Mouse (Mus musculus): ENCODE results near the gene A530016L24Rik. TPM values are rescaled to one million over a fixed set of nuclear protein-coding genes. Genes with fewer than 3 reads are reported as not detected.
A peak's percentile ranks its signal among the peaks of the same experiment; 100 is the strongest.

Gene A530016L24Rik
- 0.13 TPM in 1 of 2 replicates, not detected in the other for polyA plus RNA-seq (2016; fragmentation: Nextera tagmentation; extraction: Ambion mirVana)

DNA sequence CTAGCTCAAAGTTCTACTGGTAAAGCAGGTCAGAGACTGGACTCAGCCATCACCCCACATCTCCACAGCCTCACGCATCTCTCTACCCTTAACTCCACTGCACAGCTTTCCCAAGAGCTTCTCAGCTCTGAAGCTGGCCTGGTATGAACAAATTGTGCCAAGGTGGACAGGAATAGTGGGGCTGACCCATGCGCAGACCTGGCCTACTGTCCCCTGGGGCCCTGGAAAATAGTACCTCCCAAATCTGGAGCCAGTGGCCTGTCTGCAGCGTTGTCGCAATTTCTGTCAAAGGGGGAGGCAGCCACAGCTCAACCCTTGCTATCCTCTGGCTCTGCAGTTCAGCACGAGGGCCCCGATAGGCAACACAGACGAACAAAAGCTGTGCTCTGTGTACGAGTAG, at the start of gene A530016L24Rik:
Gene A530016L24Rik, plus strand, starts transcription at position 315 of the 400 bp plus-strand sequence.
- Histone ChIP-seq H3K4me2 (replicated peaks) (no peak within 1 kb of the TSS), H3K4me3 (no peak within 1 kb of the TSS), H3K9ac (no peak within 1 kb of the TSS), H3K27ac (no peak within 1 kb of the TSS; the same call in 1 of the 2 replicates), H3K9me3 (no peaks in the 10 kb centered on the region), H3K36me3 (no peaks in the 10 kb centered on the region), H3K27me3 (no peaks in the 10 kb centered on the region), H3K4me1 (peaks cover 19% of the 10 kb centered on the region)
- 87% methylated on average over 8 of the region's 8 CpGs for WGBS
- no peak for ATAC-seq (ENCODE audit: insufficient number of reproducible peaks, insufficient read depth, low FRiP score, low TSS enrichment)

DNA sequence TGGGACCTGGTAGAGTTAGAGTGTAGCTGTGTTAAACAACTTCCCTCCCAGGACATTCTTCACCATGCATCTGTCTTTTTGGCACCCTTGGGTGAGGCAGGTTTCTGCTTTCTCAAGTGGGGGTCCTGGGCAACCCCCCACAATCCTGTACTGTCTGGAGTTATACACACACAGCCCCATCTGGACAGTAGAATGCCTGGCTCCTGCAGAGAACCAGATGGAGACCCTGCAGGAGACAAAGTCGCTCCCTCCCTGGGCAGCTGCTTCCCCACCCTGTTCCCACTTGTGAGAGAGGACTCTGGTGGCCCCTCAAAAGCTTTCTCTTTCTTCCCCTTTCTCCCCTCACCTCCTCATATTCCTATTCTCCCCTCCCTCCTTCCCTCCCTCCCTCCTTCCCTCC, 49.3 kb upstream of the A530016L24Rik start:
- H3K4me3 ChIP-seq: no peak overlapping the region
- no peak overlapping the region for H3K4me2 ChIP-seq (replicated peaks)
- peaks cover 10% of the 10 kb centered on the region for H3K4me1 ChIP-seq
- H3K9me3 ChIP-seq: no peaks in the 10 kb centered on the region
- WGBS: 67% methylated on average over 1 of the region's 1 CpGs
- H3K9ac ChIP-seq: no peak overlapping the region
- no peaks in the 10 kb centered on the region for H3K27me3 ChIP-seq
- no peaks in the 10 kb centered on the region for H3K36me3 ChIP-seq
- no peak for ATAC-seq (ENCODE audit: insufficient number of reproducible peaks, insufficient read depth, low FRiP score, low TSS enrichment)
- no peak overlapping the region for H3K27ac ChIP-seq

DNA sequence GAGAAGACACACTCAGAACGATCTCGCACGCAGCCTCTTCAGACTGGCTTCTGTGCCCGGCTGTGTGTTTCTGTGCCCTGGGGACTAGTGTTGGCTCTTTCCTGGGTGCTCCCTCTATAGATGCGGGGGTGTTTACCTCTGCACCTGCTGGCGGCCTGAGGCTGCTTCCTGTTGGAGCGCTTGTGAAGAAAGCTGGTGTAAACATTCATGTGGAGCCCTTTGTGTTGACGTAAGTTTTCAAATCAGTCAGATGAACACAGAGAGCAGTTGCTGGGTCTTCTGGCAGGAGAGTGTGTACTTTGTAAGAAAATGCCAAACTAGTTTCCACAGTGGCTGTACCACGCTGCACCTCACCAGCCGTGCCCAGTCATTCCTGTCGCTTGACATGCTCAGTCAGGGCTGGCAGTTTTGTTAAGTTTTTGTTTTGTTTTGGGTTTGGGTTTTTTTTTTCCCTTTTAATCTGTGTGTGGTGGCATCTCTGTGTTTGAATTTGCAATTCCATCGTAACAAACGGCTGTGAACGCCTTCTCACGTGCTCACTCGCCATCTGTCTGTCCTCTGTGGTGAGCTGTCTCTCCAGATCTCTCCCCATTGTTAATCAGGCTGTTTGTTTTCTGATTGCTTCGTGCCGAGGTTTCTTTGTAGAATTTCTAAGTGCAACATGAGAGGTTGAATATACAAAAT, 40.0 kb upstream of the A530016L24Rik start:
- no peaks in the 10 kb centered on the region; the same call in 1 of the 2 replicates for H3K9me3 ChIP-seq
- 54% methylated on average over 18 of the region's 18 CpGs for WGBS
- H3K36me3 ChIP-seq: no peaks in the 10 kb centered on the region
- no peak overlapping the region for H3K4me2 ChIP-seq (replicated peaks)
- no peak overlapping the region for H3K4me3 ChIP-seq
- H3K27me3 ChIP-seq: no peaks in the 10 kb centered on the region
- peaks cover 18% of the 10 kb centered on the region for H3K4me1 ChIP-seq
- H3K9ac ChIP-seq: no peak overlapping the region
- ATAC-seq (ENCODE audit: insufficient number of reproducible peaks, insufficient read depth, low FRiP score, low TSS enrichment): no peak
- peak overlapping the region; percentile 68 for H3K27ac ChIP-seq

DNA sequence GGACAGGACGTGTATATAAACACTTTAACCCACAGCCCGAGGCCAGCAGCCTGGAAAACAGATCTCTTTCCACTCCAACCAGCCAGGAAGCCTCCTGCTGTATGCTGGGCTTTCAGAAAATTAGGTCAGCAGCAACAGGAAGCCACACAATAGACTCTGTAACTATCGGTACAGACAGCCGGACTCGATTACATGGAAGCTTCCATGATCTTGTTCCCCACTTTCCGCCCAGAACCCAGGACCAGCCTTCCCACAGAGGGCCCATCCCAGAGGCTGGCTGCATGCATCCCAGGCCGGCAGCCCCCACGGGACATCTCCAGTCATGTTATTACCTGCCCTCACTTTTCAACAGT, 39.4 kb upstream of the A530016L24Rik start:
- H3K9me3 ChIP-seq: no peaks in the 10 kb centered on the region; the same call in 1 of the 2 replicates
- H3K27ac ChIP-seq: peak overlapping the region; percentile 68
- H3K27me3 ChIP-seq: no peaks in the 10 kb centered on the region
- no peak overlapping the region for H3K4me3 ChIP-seq
- no peak; the same call in 1 of the 2 replicates for ATAC-seq (ENCODE audit: insufficient number of reproducible peaks, insufficient read depth, low FRiP score, low TSS enrichment)
- H3K4me2 ChIP-seq (replicated peaks): no peak overlapping the region; the same call in 1 of the 2 replicates
- H3K4me1 ChIP-seq: peaks cover 18% of the 10 kb centered on the region
- 32% methylated on average over 8 of the region's 8 CpGs for WGBS
- H3K36me3 ChIP-seq: no peaks in the 10 kb centered on the region
- H3K9ac ChIP-seq: 0 out of 2 replicates have a peak overlapping the region, but pooled peaks have one; percentile 10

DNA sequence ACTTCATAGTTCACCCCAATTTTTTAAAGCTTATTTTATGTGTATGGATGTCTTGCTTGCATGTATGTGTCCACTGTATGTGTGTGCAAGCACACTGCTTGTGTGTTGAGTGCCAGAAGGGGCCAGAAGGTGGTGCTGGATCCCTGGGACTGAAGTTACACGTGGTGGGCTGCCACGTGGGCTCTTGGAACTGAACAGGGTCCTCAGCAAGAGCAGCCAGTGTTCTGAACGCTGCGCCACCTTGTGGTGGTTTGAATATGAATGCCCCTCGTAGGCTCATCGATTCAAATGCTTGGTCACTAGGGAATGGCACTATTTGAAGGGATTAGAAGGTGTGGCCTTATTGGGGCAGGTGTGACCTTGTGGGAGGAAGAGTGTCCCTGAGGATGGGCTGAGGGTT, 38.4 kb upstream of the A530016L24Rik start:
- H3K9me3 ChIP-seq: no peaks in the 10 kb centered on the region; the same call in 1 of the 2 replicates
- H3K36me3 ChIP-seq: no peaks in the 10 kb centered on the region
- peaks cover 18% of the 10 kb centered on the region for H3K4me1 ChIP-seq
- no peak overlapping the region for H3K4me2 ChIP-seq (replicated peaks)
- no peak overlapping the region for H3K27ac ChIP-seq
- no peaks in the 10 kb centered on the region for H3K27me3 ChIP-seq
- H3K9ac ChIP-seq: no peak overlapping the region
- H3K4me3 ChIP-seq: no peak overlapping the region
- ATAC-seq (ENCODE audit: insufficient number of reproducible peaks, insufficient read depth, low FRiP score, low TSS enrichment): no peak
- 21% methylated on average over 6 of the region's 6 CpGs for WGBS

DNA sequence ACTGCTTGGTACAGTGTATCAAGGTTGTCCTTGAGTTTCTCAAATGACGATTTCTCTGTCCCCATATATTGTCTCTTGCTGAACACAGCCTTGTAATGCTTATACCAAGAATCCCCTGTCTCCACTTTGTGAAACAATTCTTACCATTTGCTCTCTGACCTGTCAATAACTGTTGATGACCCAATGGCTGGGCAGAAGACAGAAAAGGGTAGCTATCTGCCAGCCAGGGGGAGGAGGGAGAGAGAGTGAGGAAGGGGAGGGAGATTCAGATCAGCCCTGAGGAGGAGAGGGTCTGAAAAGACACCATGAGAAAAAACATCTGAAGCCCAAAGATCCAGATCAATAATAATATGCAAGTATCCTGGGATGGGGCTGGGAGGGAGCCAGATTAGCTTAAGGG, 37.9 kb upstream of the A530016L24Rik start:
- H3K9me3 ChIP-seq: no peaks in the 10 kb centered on the region; the same call in 1 of the 2 replicates
- no peaks in the 10 kb centered on the region for H3K36me3 ChIP-seq
- no peak overlapping the region for H3K4me2 ChIP-seq (replicated peaks)
- no peak overlapping the region for H3K4me3 ChIP-seq
- 90% methylated on average over 1 of the region's 1 CpGs for WGBS
- H3K27ac ChIP-seq: no peak overlapping the region
- no peaks in the 10 kb centered on the region for H3K27me3 ChIP-seq
- no peak overlapping the region for H3K9ac ChIP-seq
- ATAC-seq (ENCODE audit: insufficient number of reproducible peaks, insufficient read depth, low FRiP score, low TSS enrichment): no peak
- H3K4me1 ChIP-seq: peaks cover 18% of the 10 kb centered on the region

DNA sequence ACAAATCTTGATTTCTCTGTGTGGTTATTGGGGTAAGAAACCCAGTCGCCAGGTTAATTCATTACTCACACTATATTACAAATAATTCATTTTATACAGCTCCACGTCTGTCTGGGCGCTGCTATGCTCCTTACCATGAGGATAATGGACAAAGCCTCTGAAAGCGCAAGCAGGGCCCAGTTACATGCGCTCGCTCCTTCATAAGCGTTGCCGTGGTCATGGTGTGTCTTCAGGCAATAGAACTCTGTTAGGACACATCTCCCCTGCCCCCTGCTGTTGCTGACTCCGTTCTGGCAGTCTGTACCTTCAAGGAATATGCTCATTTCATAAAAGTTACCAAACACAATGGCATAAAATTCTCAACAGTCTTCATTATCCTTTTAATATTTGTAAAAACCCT, 37.4 kb upstream of the A530016L24Rik start:
- no peak for ATAC-seq (ENCODE audit: insufficient number of reproducible peaks, insufficient read depth, low FRiP score, low TSS enrichment)
- 86% methylated on average over 9 of the region's 9 CpGs for WGBS

DNA sequence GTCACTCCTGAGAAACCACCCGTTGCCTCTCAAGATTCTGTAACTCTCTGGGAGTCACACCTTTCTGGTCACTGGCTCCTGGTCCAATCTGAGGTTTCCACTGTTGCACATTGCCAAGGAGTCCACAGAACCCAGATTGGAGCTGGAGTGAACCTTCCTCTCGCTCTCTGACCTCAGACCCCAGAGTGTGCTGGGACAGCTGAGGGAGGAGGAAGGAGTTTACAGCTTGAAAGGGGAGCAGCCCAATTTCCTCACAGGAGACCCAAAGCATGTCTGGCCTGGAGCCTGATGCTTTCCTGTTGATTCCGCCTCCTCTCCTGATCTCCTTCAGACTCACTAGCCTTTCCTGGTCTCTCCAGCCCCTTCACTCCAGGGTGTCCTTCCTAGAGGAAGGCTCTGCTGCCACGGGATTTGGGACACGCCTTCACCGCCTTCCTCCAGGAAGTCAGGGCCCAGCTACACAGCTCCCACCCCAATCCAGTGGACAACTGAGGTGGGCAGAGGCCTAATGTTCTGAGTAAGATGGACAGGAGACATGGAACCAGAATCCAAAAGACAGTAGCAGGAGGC, 33.0 kb upstream of the A530016L24Rik start:
- Histone ChIP-seq H3K9me3 (no peaks in the 10 kb centered on the region), H3K36me3 (no peaks in the 10 kb centered on the region), H3K9ac (no peak overlapping the region), H3K4me2 (replicated peaks) (no peak overlapping the region), H3K4me1 (no peaks in the 10 kb centered on the region), H3K27me3 (no peaks in the 10 kb centered on the region), H3K4me3 (no peak overlapping the region), H3K27ac (no peak overlapping the region)
- ATAC-seq (ENCODE audit: insufficient number of reproducible peaks, insufficient read depth, low FRiP score, low TSS enrichment): no peak
- WGBS: 67% methylated on average over 6 of the region's 6 CpGs

More for the DNA sequence above, 37.4 kb upstream of the A530016L24Rik start:
- no peak overlapping the region for H3K27ac ChIP-seq
- no peak overlapping the region for H3K4me2 ChIP-seq (replicated peaks)
- peaks cover 18% of the 10 kb centered on the region for H3K4me1 ChIP-seq
- H3K9me3 ChIP-seq: no peaks in the 10 kb centered on the region; the same call in 1 of the 2 replicates
- no peak overlapping the region for H3K4me3 ChIP-seq
- no peak overlapping the region for H3K9ac ChIP-seq
- no peaks in the 10 kb centered on the region for H3K27me3 ChIP-seq
- no peaks in the 10 kb centered on the region for H3K36me3 ChIP-seq

DNA sequence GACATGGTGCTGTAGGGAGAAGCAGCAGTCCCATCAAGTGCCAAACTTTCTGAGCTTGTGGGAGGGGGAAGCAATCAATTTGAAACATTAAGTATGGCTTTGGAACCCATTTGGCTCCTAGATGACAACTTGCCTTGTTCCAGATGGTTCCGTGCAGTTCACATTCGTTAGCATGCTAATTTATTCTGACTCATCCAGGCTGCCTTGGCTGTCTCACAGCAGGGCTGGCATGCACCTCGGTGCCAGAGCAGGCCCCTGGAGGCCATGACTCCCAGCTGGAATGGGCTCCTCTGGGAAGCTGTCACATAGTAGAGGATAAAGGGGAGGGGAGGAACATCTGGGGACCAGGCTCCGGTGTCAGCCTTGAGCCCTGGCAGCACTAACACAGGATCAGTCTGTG, 31.4 kb upstream of the A530016L24Rik start:
- 45% methylated on average over 4 of the region's 4 CpGs for whole genome bisulfite sequencing
- no peaks in the 10 kb centered on the region for H3K9me3 ChIP-seq

DNA sequence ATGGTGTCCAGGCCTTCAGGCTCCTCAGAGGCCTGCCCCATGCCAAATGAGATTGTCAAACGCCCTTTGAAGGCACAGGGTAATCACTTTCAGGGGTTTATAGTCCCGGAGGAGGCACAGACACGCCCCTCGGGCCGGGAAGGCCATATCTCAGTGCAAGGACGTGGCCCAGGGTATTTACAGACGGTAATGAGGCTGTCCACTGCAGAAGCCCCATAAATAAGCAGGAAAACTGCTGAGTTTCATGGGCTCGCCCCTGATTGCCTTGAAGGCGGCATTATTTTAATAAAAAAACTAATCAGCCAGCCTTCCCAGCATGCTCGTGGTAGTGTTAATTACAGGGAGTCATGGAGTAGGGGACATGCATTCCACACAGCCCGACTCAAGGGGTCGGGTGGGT, 26.8 kb upstream of the A530016L24Rik start:
- 64% methylated on average over 12 of the region's 12 CpGs for WGBS
- H3K9ac ChIP-seq: no peak overlapping the region
- no peaks in the 10 kb centered on the region; the same call in 1 of the 2 replicates for H3K27me3 ChIP-seq
- ATAC-seq (ENCODE audit: insufficient number of reproducible peaks, insufficient read depth, low FRiP score, low TSS enrichment): no peak
- H3K4me2 ChIP-seq (replicated peaks): no peak overlapping the region
- no peaks in the 10 kb centered on the region for H3K36me3 ChIP-seq
- no peak overlapping the region for H3K27ac ChIP-seq
- H3K4me3 ChIP-seq: no peak overlapping the region
- no peaks in the 10 kb centered on the region for H3K4me1 ChIP-seq
- H3K9me3 ChIP-seq: no peaks in the 10 kb centered on the region

More for the DNA sequence above, 31.4 kb upstream of the A530016L24Rik start:
- H3K4me2 ChIP-seq (replicated peaks): no peak overlapping the region
- H3K9ac ChIP-seq: no peak overlapping the region
- H3K27ac ChIP-seq: no peak overlapping the region
- H3K4me1 ChIP-seq: no peaks in the 10 kb centered on the region
- no peaks in the 10 kb centered on the region for H3K27me3 ChIP-seq
- no peak overlapping the region for H3K4me3 ChIP-seq
- ATAC-seq (ENCODE audit: insufficient number of reproducible peaks, insufficient read depth, low FRiP score, low TSS enrichment): 0 out of 2 replicates have a peak, but pooled peaks have one; percentile 49
- H3K36me3 ChIP-seq: no peaks in the 10 kb centered on the region

DNA sequence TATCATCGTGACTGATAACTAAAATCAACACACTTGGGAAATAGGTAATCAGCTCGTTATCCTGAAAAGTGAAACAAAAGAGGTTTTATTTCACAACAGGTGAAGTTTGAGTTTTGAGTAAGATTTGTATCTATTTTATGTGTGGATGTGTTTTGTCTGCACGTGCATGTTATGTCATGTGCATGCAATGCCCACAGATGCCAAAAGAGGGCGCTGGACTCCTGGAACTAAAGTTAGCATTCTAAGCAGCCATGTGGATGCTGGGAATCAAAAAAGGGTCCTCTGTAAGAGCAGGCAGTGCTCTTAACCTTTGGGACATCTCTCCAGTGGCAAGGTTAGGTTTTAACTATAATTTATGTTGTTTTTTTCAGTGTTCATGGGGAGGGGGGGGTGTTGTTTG, 26.0 kb upstream of the A530016L24Rik start:
- Histone ChIP-seq H3K9me3 (no peaks in the 10 kb centered on the region), H3K9ac (no peak overlapping the region), H3K4me3 (no peak overlapping the region), H3K27ac (no peak overlapping the region), H3K4me2 (replicated peaks) (no peak overlapping the region), H3K4me1 (no peaks in the 10 kb centered on the region), H3K36me3 (no peaks in the 10 kb centered on the region), H3K27me3 (no peaks in the 10 kb centered on the region; the same call in 1 of the 2 replicates)
- ATAC-seq (ENCODE audit: insufficient number of reproducible peaks, insufficient read depth, low FRiP score, low TSS enrichment): no peak
- WGBS: 75% methylated on average over 4 of the region's 4 CpGs
